Mouse (Mus musculus): ENCODE data around the gene Mzt1. TPM values are rescaled to one million over a fixed set of nuclear protein-coding genes. Genes with fewer than 3 reads are reported as not detected.
"Not testable (repeated sequence)": the region's sequence is repeated elsewhere in the genome, so short reads cannot be mapped to it uniquely, and the experiment has no call there.

Mzt1 gene
- polyA plus RNA-seq, 1 experiment: 14.1 TPM

DNA sequence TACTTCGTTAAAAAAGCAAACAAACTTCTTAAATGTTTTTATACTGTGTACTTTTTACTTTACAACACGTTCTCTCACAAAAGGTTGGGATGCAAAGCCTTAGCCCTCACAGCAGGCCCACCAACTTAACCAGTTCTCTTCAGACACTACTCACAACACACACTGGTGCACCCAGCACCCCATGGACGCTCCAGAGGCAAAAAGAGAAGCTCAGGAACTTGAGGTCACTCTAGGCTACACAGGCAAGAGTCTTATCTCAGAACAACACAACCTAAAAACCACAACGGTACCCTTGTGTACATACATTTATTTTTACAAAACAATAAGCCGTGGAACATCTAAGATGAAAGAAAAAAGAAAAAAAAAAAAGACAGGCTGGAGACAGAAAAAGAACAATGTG is 1.2 kb downstream of the Mzt1 start:
- Histone ChIP-seq H3K4me3 (replicated peaks; ENCODE audit: control insufficient read depth, low read depth, low read length) (peak overlapping the region; percentile 58), H3K27ac (ENCODE audit: control insufficient read depth, insufficient read depth, low read depth, low read length, poor library complexity) (no peak overlapping the region), H3K4me1 (ENCODE audit: control insufficient read depth, insufficient read depth, low read length) (peaks cover 2% of the 10 kb centered on the region)
- WGBS: 2% methylated on average over 5 of the region's 5 CpGs
- TF ChIP-seq CTCF (IDR thresholded peaks at IDR 0.05; ENCODE audit: control insufficient read depth, insufficient read depth, low read length): no peak
- TF ChIP-seq POLR2A (IDR thresholded peaks at IDR 0.05; ENCODE audit: borderline replicate concordance, control insufficient read depth, low read depth, low read length): no peak

DNA sequence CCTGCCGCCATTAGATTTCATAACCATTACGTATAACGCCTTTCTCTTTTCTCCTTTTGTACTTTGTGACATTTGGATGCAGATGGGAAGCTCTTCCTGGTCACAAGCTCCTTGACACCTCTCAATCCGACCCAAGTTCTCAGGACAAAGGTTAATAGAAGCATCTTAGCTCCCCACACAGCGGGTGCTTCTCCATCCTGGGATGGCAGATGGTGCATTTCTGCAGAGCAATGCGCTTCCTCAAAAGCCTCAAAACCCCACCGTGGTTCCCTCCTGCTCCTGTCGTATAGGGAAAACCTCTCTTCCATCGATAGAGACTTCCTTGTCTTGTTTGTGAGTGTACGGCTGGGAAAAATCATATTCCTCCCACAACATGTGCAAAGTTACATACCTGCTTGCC is 1.8 kb downstream of the Mzt1 start:
- Histone ChIP-seq H3K4me3 (replicated peaks; ENCODE audit: control insufficient read depth, low read depth, low read length) (peak overlapping the region; percentile 40), H3K27ac (ENCODE audit: control insufficient read depth, insufficient read depth, low read depth, low read length, poor library complexity) (no peak overlapping the region), H3K4me1 (ENCODE audit: control insufficient read depth, insufficient read depth, low read length) (peaks cover 2% of the 10 kb centered on the region)
- TF ChIP-seq POLR2A (IDR thresholded peaks at IDR 0.05; ENCODE audit: borderline replicate concordance, control insufficient read depth, low read depth, low read length) (no peak), CTCF (IDR thresholded peaks at IDR 0.05; ENCODE audit: control insufficient read depth, insufficient read depth, low read length) (no peak)
- 24% methylated on average over 10 of the region's 10 CpGs for WGBS

DNA sequence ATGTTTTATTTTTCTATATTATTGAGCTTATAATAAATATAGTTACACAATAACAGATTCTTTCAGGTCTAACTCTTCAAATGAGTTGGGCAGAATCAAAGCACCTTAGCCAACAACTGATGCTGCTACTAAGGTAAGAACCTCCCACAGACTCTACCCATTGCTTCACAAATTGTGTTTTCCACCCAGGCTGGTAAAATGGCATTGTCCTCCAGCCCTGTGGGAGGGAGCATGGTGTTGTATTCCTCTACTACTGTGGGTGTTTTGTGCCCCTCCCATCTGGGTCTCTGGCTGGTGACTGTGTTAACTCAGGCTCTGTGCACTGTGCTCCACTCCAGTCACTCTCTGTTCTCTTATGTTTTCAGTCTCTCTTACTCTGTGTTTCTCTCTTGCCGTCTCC is 2.4 kb downstream of the Mzt1 start:
- H3K4me3 ChIP-seq (replicated peaks; ENCODE audit: control insufficient read depth, low read depth, low read length): no peak overlapping the region
- H3K27ac ChIP-seq (ENCODE audit: control insufficient read depth, insufficient read depth, low read depth, low read length, poor library complexity): no peak overlapping the region
- no peak for TF ChIP-seq CTCF (IDR thresholded peaks at IDR 0.05; ENCODE audit: control insufficient read depth, insufficient read depth, low read length)
- no peak for TF ChIP-seq POLR2A (IDR thresholded peaks at IDR 0.05; ENCODE audit: borderline replicate concordance, control insufficient read depth, low read depth, low read length)
- 47% methylated on average over 1 of the region's 1 CpGs for WGBS
- peaks cover 2% of the 10 kb centered on the region for H3K4me1 ChIP-seq (ENCODE audit: control insufficient read depth, insufficient read depth, low read length)

DNA sequence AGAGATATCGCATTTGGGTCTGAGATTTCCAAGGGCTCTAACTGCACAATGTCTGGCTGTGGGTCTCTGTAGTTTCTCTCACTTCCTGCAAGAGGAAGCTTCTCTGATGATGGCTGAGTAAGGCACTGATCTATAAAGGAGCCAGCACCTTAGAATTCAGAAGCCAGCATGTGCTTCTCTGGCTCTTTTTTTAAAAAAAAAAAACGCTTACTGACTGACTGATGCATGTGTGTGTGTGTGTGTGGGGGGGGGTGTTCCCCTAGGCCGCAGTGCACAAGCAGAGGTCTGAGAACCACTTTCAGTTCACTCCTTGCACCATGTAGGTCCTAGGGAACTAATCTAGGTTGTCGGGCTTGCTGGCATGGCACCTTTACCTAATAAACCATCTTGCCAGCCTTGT is 4.5 kb downstream of the Mzt1 start:
- 24% methylated on average over 4 of the region's 4 CpGs for WGBS
- H3K4me3 ChIP-seq (replicated peaks; ENCODE audit: control insufficient read depth, low read depth, low read length): no peak overlapping the region
- TF ChIP-seq POLR2A (IDR thresholded peaks at IDR 0.05; ENCODE audit: borderline replicate concordance, control insufficient read depth, low read depth, low read length) (no peak), CTCF (IDR thresholded peaks at IDR 0.05; ENCODE audit: control insufficient read depth, insufficient read depth, low read length) (no peak)
- H3K27ac ChIP-seq (ENCODE audit: control insufficient read depth, insufficient read depth, low read depth, low read length, poor library complexity): no peak overlapping the region
- H3K4me1 ChIP-seq (ENCODE audit: control insufficient read depth, insufficient read depth, low read length): peaks cover 2% of the 10 kb centered on the region; the same call in 1 of the 2 replicates

DNA sequence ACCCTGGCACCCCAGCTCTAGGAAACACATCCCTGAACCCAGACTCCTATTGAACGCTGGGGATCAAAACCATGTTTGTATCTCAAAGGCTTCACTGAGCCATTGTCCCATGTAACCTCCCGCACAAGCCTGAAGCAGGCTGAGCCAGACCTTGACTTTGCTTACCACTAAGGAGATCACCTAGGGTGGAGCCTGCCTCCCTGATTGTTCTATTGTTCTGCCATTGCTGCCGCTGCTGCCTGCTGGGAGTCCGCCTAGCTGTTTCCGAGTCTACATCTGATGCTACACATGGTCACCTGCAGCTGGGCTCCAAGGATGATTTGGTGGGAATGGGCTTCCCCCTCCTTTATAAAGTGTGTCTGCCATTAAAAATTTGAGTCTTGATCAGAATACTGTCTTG is 6.6 kb downstream of the Mzt1 start:
- H3K27ac ChIP-seq (ENCODE audit: control insufficient read depth, insufficient read depth, low read depth, low read length, poor library complexity); H3K4me3 ChIP-seq (replicated peaks; ENCODE audit: control insufficient read depth, low read depth, low read length); H3K4me1 ChIP-seq (ENCODE audit: control insufficient read depth, insufficient read depth, low read length): not testable (repeated sequence)
- 93% methylated on average over 5 of the region's 5 CpGs for WGBS

DNA sequence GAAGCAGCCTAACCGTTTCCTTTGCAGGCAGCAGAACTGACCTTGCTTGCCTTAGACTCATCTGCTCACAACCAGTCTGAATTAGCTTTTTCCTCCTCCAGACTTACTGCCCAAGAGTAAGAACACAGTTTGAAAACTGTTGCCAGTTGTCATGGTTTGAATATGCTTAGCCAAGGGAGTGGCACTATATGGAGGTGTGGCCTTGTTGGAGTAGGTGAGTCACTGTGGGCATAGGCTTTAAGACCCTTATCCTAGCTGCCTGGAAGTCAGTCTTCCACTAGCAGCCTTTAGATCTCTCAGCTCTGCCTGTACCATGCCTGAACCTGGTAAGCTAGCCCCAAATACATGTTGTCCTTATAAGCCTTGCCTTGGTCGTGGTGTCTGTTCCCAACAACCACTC is 8.2 kb downstream of the Mzt1 start:
- no peak for TF ChIP-seq CTCF (IDR thresholded peaks at IDR 0.05; ENCODE audit: control insufficient read depth, insufficient read depth, low read length)
- no peak for TF ChIP-seq POLR2A (IDR thresholded peaks at IDR 0.05; ENCODE audit: borderline replicate concordance, control insufficient read depth, low read depth, low read length)
- WGBS: 80% methylated on average over 2 of the region's 2 CpGs
- Histone ChIP-seq H3K4me1 (ENCODE audit: control insufficient read depth, insufficient read depth, low read length) (no peaks in the 10 kb centered on the region), H3K27ac (ENCODE audit: control insufficient read depth, insufficient read depth, low read depth, low read length, poor library complexity) (no peak overlapping the region), H3K4me3 (replicated peaks; ENCODE audit: control insufficient read depth, low read depth, low read length) (no peak overlapping the region)

DNA sequence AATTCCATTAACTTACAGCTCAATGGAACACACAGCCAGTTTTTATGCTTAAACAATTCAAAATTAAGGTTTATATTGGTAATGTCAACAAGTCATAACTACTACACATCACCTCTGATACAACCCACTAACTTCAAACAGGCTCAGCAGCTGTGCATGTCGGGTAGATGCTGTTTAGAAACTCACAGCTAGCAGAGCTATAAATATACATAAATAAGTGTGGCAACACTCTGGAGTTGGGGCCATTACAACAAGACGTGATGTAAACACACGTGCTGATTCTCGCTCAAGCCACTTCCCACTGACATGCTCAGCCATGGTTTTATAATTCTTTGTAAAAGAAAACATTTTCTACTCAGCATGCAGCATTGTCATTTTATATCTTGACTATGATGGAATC is 9.9 kb downstream of the Mzt1 start:
- 56% methylated on average over 4 of the region's 4 CpGs for WGBS
- Histone ChIP-seq H3K4me1 (ENCODE audit: control insufficient read depth, insufficient read depth, low read length) (no peaks in the 10 kb centered on the region), H3K27ac (ENCODE audit: control insufficient read depth, insufficient read depth, low read depth, low read length, poor library complexity) (no peak overlapping the region), H3K4me3 (replicated peaks; ENCODE audit: control insufficient read depth, low read depth, low read length) (no peak overlapping the region)
- no peak for TF ChIP-seq CTCF (IDR thresholded peaks at IDR 0.05; ENCODE audit: control insufficient read depth, insufficient read depth, low read length)
- TF ChIP-seq POLR2A (IDR thresholded peaks at IDR 0.05; ENCODE audit: borderline replicate concordance, control insufficient read depth, low read depth, low read length): no peak

DNA sequence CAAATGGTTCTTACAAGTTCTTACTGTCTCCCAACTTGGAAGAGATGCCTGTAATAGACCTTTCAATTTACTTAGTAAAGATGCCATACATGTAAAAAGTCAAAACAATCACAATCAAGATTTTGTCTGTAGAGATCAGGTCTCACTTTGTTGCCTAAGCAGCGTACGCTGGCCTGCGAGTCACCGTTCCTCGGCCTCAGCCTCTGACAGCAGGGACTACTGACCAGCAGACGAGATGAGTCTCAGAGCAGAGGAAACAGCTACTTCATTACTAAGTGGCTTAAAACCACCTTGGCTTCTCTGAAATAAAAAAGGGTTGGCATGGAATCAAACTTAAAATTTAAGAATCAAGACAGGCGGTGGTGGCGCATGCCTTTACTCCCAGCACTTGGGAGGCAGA is 11.1 kb downstream of the Mzt1 start:
- 93% methylated on average over 8 of the region's 8 CpGs for WGBS
- not testable (repeated sequence) for H3K27ac ChIP-seq (ENCODE audit: control insufficient read depth, insufficient read depth, low read depth, low read length, poor library complexity); H3K4me3 ChIP-seq (replicated peaks; ENCODE audit: control insufficient read depth, low read depth, low read length); H3K4me1 ChIP-seq (ENCODE audit: control insufficient read depth, insufficient read depth, low read length)

DNA sequence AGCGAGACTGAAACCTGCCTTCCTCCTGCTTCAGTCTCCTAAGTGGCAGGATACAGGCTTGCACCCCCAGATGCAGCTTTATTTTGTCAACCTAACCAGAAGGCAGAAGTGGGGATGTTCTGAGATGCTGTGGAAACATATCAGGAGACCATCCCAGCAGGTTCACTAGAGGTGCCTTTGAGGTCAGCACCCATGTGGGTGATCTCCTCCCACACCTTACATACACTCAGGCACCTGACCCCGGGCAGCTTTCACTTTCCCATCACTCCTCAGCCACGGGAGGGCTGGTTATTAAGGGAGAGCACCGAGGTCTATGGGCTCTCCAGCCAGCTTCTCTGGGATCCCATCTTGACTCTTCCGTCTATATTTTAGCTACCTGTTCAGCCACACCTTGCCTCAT is 13.3 kb downstream of the Mzt1 start:
- Histone ChIP-seq H3K4me3 (replicated peaks; ENCODE audit: control insufficient read depth, low read depth, low read length) (no peak overlapping the region), H3K27ac (ENCODE audit: control insufficient read depth, insufficient read depth, low read depth, low read length, poor library complexity) (no peak overlapping the region), H3K4me1 (ENCODE audit: control insufficient read depth, insufficient read depth, low read length) (no peaks in the 10 kb centered on the region)
- TF ChIP-seq POLR2A (IDR thresholded peaks at IDR 0.05; ENCODE audit: borderline replicate concordance, control insufficient read depth, low read depth, low read length) (no peak), CTCF (IDR thresholded peaks at IDR 0.05; ENCODE audit: control insufficient read depth, insufficient read depth, low read length) (no peak)
- WGBS: 83% methylated on average over 5 of the region's 5 CpGs

All from bone marrow, adult 2 months (tissue).